In genomic region chr3:84771980-84772379, GRCm38 (mm10) we compare ENCODE assay signal across 13 mouse cellular contexts. TPM values are rescaled to one million over a fixed set of nuclear protein-coding genes. Genes with fewer than 3 reads are reported as not detected.
DNase-seq lines count a peak whose midpoint lies in the region; ATAC-seq and TF ChIP-seq lines count a peak whose summit lies in the region.
"Had no signal": no experiment of that assay in that cellular context is flagged by ENCODE, and none has a peak within 500 bp of the region (broad histone marks: within the 10 kb centered on the region; RNA-seq: fewer than 3 reads in every experiment).

No protein-coding gene starts in this region.

- DNase-seq in stomach, postnatal 0 days (ENCODE audit: low spot score) = no peak
- peak; percentile 59 for DNase-seq in liver, postnatal 0 days
- DNase-seq in gastrocnemius, adult 2 months = no peak
- no peak for DNase-seq in adrenal gland, adult 18-20 months (ENCODE audit: low spot score in 2 of 2)
- DNase-seq: gastrocnemius, postnatal 10 days; kidney, adult 11 months; thymus, adult 18-20 months had no signal

- no peak overlapping the region for H3K27ac ChIP-seq in stomach, embryonic 14.5 days (ENCODE audit: low read length)
- no peak overlapping the region for H3K27ac ChIP-seq in stomach, postnatal 0 days (replicated peaks)
- H3K27ac ChIP-seq in liver, postnatal 0 days (ENCODE audit: low read depth) = peak overlapping the region; percentile 68; the same call in 1 of the 2 replicates
- H3K27ac ChIP-seq in gastrocnemius, adult 2 months = no peak overlapping the region
- H3K27ac ChIP-seq: embryonic facial prominence, embryonic 12.5 days; midbrain, embryonic 10.5 days; neural tube, embryonic 15.5 days had no signal

- intact Hi-C loops in gastrocnemius, adult 2 months (cut with DNase I) = no loop called here

- no peak for TF ChIP-seq CTCF in stomach, postnatal 0 days (IDR thresholded peaks at IDR 0.05; ENCODE audit: low read depth)
- TF ChIP-seq CTCF in liver, postnatal 0 days (IDR thresholded peaks at IDR 0.05; ENCODE audit: low read depth) = no peak
- no peak for TF ChIP-seq CTCF in gastrocnemius, adult 2 months (IDR thresholded peaks at IDR 0.05)

- no peak for TF ChIP-seq EP300 in stomach, postnatal 0 days (optimal IDR thresholded peaks at IDR 0.05)
- peak; percentile 89 for TF ChIP-seq EP300 in liver, postnatal 0 days (IDR thresholded peaks at IDR 0.05; ENCODE audit: low read depth)

- H3K9me3 ChIP-seq in stomach, embryonic 14.5 days (ENCODE audit: control insufficient read depth, low read depth, low read length) = no peaks in the 10 kb centered on the region
- H3K9me3 ChIP-seq in stomach, postnatal 0 days (ENCODE audit: control insufficient read depth, low read length) = no peaks in the 10 kb centered on the region
- no peaks in the 10 kb centered on the region for H3K9me3 ChIP-seq in liver, postnatal 0 days (ENCODE audit: low read length)
- H3K9me3 ChIP-seq: embryonic facial prominence, embryonic 12.5 days; midbrain, embryonic 10.5 days; neural tube, embryonic 15.5 days had no signal

- H3K4me2 ChIP-seq in stomach, embryonic 14.5 days (replicated peaks; ENCODE audit: low read depth, low read length) = no peak overlapping the region
- no peak overlapping the region for H3K4me2 ChIP-seq in stomach, postnatal 0 days (replicated peaks; ENCODE audit: low read depth)
- peak overlapping the region; percentile 18; the same call in 1 of the 2 replicates for H3K4me2 ChIP-seq in liver, postnatal 0 days (ENCODE audit: low read depth, low read length)
- H3K4me2 ChIP-seq: embryonic facial prominence, embryonic 12.5 days; neural tube, embryonic 15.5 days had no signal

- ATAC-seq in stomach, embryonic 14.5 days (ENCODE audit: insufficient number of reproducible peaks, insufficient read depth, low FRiP score, low read depth) = peak; percentile 76; the same call in 1 of the 2 replicates
- no peak; the same call in 1 of the 2 replicates for ATAC-seq in stomach, postnatal 0 days (ENCODE audit: low FRiP score, low TSS enrichment)
- peak; percentile 96 for ATAC-seq in erythroblast, adult 5-6 weeks (replicated peaks; ENCODE audit: low FRiP score, poor library complexity, severe bottlenecking)
- ATAC-seq in liver, postnatal 0 days = peak; percentile 100
- ATAC-seq in frontal cortex, adult (ENCODE audit: low TSS enrichment) = no peak

- no peaks in the 10 kb centered on the region for H3K27me3 ChIP-seq in stomach, embryonic 14.5 days (ENCODE audit: control insufficient read depth, insufficient read depth, low read length)
- no peaks in the 10 kb centered on the region for H3K27me3 ChIP-seq in stomach, postnatal 0 days (ENCODE audit: control insufficient read depth, insufficient read depth, low read length)
- no peaks in the 10 kb centered on the region for H3K27me3 ChIP-seq in liver, postnatal 0 days (ENCODE audit: insufficient read depth, low read length)
- H3K27me3 ChIP-seq: embryonic facial prominence, embryonic 12.5 days; neural tube, embryonic 15.5 days had no signal

- H3K9ac ChIP-seq in stomach, embryonic 14.5 days (replicated peaks; ENCODE audit: low read depth, low read length) = no peak overlapping the region
- no peak overlapping the region for H3K9ac ChIP-seq in stomach, postnatal 0 days (ENCODE audit: low read length)
- no peak overlapping the region for H3K9ac ChIP-seq in liver, postnatal 0 days (replicated peaks)
- H3K9ac ChIP-seq: embryonic facial prominence, embryonic 12.5 days; neural tube, embryonic 15.5 days had no signal

- no peaks in the 10 kb centered on the region for H3K36me3 ChIP-seq in stomach, embryonic 14.5 days (ENCODE audit: control insufficient read depth, insufficient read depth, low read length)
- no peaks in the 10 kb centered on the region for H3K36me3 ChIP-seq in stomach, postnatal 0 days (ENCODE audit: control insufficient read depth, insufficient read depth, low read length)
- H3K36me3 ChIP-seq in liver, postnatal 0 days (replicated peaks; ENCODE audit: insufficient read depth, low read length) = no peaks in the 10 kb centered on the region
- H3K36me3 ChIP-seq: embryonic facial prominence, embryonic 12.5 days; midbrain, embryonic 10.5 days; neural tube, embryonic 15.5 days had no signal

- no peaks in the 10 kb centered on the region; the same call in 1 of the 2 replicates for H3K4me1 ChIP-seq in stomach, embryonic 14.5 days (ENCODE audit: control insufficient read depth, insufficient read depth, low read length)
- H3K4me1 ChIP-seq in stomach, postnatal 0 days (replicated peaks; ENCODE audit: control insufficient read depth, insufficient read depth) = peaks cover 6% of the 10 kb centered on the region
- H3K4me1 ChIP-seq in liver, postnatal 0 days (ENCODE audit: insufficient read depth) = peaks cover 15% of the 10 kb centered on the region; the same call in 1 of the 2 replicates
- H3K4me1 ChIP-seq: midbrain, embryonic 10.5 days; neural tube, embryonic 15.5 days had no signal

- WGBS in stomach, embryonic 14.5 days = 54% methylated on average over 2 of the region's 2 CpGs
- WGBS in stomach, postnatal 0 days = 40% methylated on average over 2 of the region's 2 CpGs
- WGBS in liver, postnatal 0 days (ENCODE audit: insufficient replicate concordance) = 31% methylated on average over 2 of the region's 2 CpGs

- no peak overlapping the region for H3K4me3 ChIP-seq in stomach, embryonic 14.5 days (ENCODE audit: low read depth, low read length)
- H3K4me3 ChIP-seq in stomach, postnatal 0 days (ENCODE audit: low read depth, low read length) = no peak overlapping the region
- H3K4me3 ChIP-seq in liver, postnatal 0 days (ENCODE audit: low read depth, low read length) = no peak overlapping the region
- no peak overlapping the region for H3K4me3 ChIP-seq in gastrocnemius, adult 2 months
- H3K4me3 ChIP-seq: embryonic facial prominence, embryonic 12.5 days; midbrain, embryonic 10.5 days; neural tube, embryonic 15.5 days had no signal

RNA-seq across cellular contexts. Expression of gene Fbxw7, which starts 43.1 kb away (rescaled TPM):
- 16.8 and 17.8 TPM in 2 replicates for polyA plus RNA-seq in stomach, embryonic 14.5 days (2014; fragmentation: Nextera tagmentation; extraction: Ambion mirVana)
- polyA plus RNA-seq in stomach, postnatal 0 days (2015; fragmentation: Nextera tagmentation; extraction: Ambion mirVana) = 6.7 and 7.4 TPM in 2 replicates
- 0.77 and 4.8 TPM in 2 replicates for total RNA-seq in erythroblast, adult 5-6 weeks (2015; ENCODE audit: low replicate concordance)
- 7.5 and 8.4 TPM in 2 replicates for total RNA-seq in erythroblast, adult 5-6 weeks (2017; ENCODE audit: low replicate concordance)
- 2.4 and 2.8 TPM in 2 replicates for polyA plus RNA-seq in liver, postnatal 0 days (2015; fragmentation: Nextera tagmentation; extraction: Ambion mirVana)
- total RNA-seq in gastrocnemius, adult 2 months (2021) = 10 to 100 TPM; 12.1 to 27.7 TPM
- total RNA-seq in adrenal gland, adult 18-20 months (2021) = 10 to 100 TPM; 15.6 to 19.3 TPM

Comparison
In these comparisons a context has a peak if more than half of its experiments do, and no peak if none do; other contexts are left out.
1. ATAC-seq: peak in stomach, embryonic 14.5 days (single experiment), erythroblast, adult 5-6 weeks (single experiment) and liver, postnatal 0 days (single experiment); none in stomach, postnatal 0 days (single experiment) and frontal cortex, adult (single experiment).